Mouse (Mus musculus): ENCODE measurements around the gene Notch3. TPM values are rescaled to one million over a fixed set of nuclear protein-coding genes. Genes with fewer than 3 reads are reported as not detected.

Gene Notch3
- polyA plus RNA-seq, 1 experiment from 2014 or later, result 5.1 TPM

DNA sequence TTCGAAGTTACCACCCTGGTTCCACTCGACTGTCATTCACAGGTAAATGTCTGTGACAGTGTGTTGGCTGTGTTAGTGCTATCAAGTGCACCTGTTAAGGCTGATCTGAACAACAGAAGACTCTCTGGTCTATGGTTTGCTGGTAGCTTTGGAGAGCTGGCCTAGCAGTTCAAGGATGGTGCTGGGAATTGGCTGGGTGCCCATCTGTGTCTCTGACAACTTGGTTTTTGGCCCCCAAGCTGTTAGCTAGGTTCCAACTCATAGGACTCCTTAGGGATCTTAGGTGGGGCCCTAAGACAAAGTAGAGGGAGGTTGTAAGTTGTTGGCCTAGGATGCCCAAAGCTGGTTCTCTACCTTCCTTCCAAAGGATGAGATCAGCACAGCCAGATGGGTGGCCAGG, 33.1 kb upstream of the Notch3 start:
- H3K27me3 ChIP-seq (replicated peaks; ENCODE audit: control insufficient read depth, insufficient read depth, low read length), result no peaks in the 10 kb centered on the region
- ATAC-seq (replicated peaks; ENCODE audit: low FRiP score), result no peak
- peaks cover 66% of the 10 kb centered on the region for H3K36me3 ChIP-seq (ENCODE audit: control insufficient read depth, insufficient read depth, low read length)
- no peak overlapping the region for H3K9ac ChIP-seq (ENCODE audit: low read depth, low read length)
- H3K4me3 ChIP-seq (ENCODE audit: low read depth, low read length), result no peak overlapping the region
- no peaks in the 10 kb centered on the region for H3K4me1 ChIP-seq (replicated peaks; ENCODE audit: control insufficient read depth, insufficient read depth, low read length)
- 81% methylated on average over 2 of the region's 2 CpGs for WGBS
- DNase-seq (ENCODE audit: low spot score), result no peak
- H3K4me2 ChIP-seq, result no peak overlapping the region
- no peaks in the 10 kb centered on the region for H3K9me3 ChIP-seq (ENCODE audit: control insufficient read depth, low read length)
- no peak overlapping the region for H3K27ac ChIP-seq (ENCODE audit: low read depth, low read length)

DNA sequence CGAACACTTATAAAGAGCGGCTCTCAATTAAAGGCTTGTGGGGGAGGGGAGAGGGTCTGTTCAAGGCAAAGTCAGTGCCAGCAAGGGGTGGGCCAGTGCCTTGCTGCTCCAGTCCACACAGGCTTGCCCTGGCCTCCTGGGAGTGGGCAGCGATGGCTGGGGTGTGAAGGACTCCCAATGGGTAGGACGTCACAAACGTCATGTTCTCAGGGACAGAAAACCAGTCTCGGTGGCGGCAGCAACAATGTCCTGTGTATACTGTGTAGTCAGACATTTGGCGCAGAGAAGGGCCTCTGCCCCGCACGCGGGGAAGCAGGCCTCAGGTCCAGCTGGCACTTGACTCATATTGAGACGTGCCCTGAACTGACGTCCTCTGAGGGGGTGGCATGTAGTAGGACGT, 30.5 kb upstream of the Notch3 start:
- no peak overlapping the region for H3K27ac ChIP-seq (ENCODE audit: low read depth, low read length)
- H3K27me3 ChIP-seq (replicated peaks; ENCODE audit: control insufficient read depth, insufficient read depth, low read length), result no peaks in the 10 kb centered on the region
- H3K36me3 ChIP-seq (ENCODE audit: control insufficient read depth, insufficient read depth, low read length), result peaks cover 51% of the 10 kb centered on the region
- no peaks in the 10 kb centered on the region for H3K9me3 ChIP-seq (ENCODE audit: control insufficient read depth, low read length)
- DNase-seq (ENCODE audit: low spot score) (no peak), ATAC-seq (replicated peaks; ENCODE audit: low FRiP score) (no peak)
- WGBS, result 92% methylated on average over 14 of the region's 14 CpGs
- no peaks in the 10 kb centered on the region for H3K4me1 ChIP-seq (replicated peaks; ENCODE audit: control insufficient read depth, insufficient read depth, low read length)
- H3K9ac ChIP-seq (ENCODE audit: low read depth, low read length), result no peak overlapping the region
- H3K4me3 ChIP-seq (ENCODE audit: low read depth, low read length), result no peak overlapping the region
- H3K4me2 ChIP-seq, result no peak overlapping the region

DNA sequence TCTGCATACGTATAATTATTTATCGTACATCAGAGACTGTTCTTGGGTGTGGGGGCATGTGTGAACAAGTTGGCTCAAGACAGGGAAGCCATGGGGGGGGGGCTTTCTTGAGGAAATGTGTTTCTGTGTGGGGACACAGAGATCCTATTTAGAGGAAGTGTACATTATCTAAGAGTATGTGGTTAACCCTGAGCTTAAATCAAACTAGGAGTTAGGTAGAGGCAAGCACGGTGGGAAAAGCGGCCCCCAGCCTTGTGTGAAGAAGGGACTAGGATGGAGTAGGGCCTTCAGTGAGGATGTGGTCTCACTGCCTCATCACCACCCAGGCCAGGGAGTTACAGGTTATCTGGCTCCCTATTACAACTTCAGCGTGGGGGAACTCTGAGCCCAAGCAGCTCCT, 29.1 kb upstream of the Notch3 start:
- no peak for ATAC-seq (replicated peaks; ENCODE audit: low FRiP score)
- peaks cover 37% of the 10 kb centered on the region for H3K36me3 ChIP-seq (ENCODE audit: control insufficient read depth, insufficient read depth, low read length)
- H3K27ac ChIP-seq (ENCODE audit: low read depth, low read length), result no peak overlapping the region

DNA sequence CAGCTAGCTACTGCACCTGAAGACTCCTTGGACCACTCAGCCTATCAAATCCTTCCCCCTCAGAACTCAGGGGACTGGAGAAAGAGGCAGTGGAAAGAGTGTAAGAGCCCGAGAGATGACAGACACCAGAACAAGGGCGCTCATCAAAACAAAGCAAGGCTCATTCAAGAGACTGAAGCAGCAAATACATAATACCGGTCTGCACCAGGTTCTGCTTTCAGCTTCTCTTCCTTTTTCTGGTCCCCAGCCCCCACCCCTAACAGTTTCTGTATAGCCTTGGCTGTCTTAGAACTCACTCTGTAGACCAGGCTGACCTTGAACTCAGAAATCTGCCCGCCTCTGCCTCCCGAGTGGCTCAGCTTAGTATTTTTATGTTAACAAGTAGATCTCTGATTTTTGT, 26.4 kb upstream of the Notch3 start:
- DNase-seq (ENCODE audit: low spot score), result no peak
- peaks cover 8% of the 10 kb centered on the region for H3K4me1 ChIP-seq (replicated peaks; ENCODE audit: control insufficient read depth, insufficient read depth, low read length)
- WGBS, result 72% methylated on average over 5 of the region's 5 CpGs
- peaks cover 19% of the 10 kb centered on the region for H3K36me3 ChIP-seq (ENCODE audit: control insufficient read depth, insufficient read depth, low read length)
- H3K27ac ChIP-seq (ENCODE audit: low read depth, low read length), result no peak overlapping the region
- no peak overlapping the region for H3K4me3 ChIP-seq (ENCODE audit: low read depth, low read length)
- no peak for ATAC-seq (replicated peaks; ENCODE audit: low FRiP score)
- no peak overlapping the region for H3K9ac ChIP-seq (ENCODE audit: low read depth, low read length)
- H3K27me3 ChIP-seq (replicated peaks; ENCODE audit: control insufficient read depth, insufficient read depth, low read length), result peaks cover 22% of the 10 kb centered on the region
- no peak overlapping the region for H3K4me2 ChIP-seq
- H3K9me3 ChIP-seq (ENCODE audit: control insufficient read depth, low read length), result no peaks in the 10 kb centered on the region

More for the DNA sequence above, 29.1 kb upstream of the Notch3 start:
- H3K4me3 ChIP-seq (ENCODE audit: low read depth, low read length), result no peak overlapping the region
- no peaks in the 10 kb centered on the region for H3K4me1 ChIP-seq (replicated peaks; ENCODE audit: control insufficient read depth, insufficient read depth, low read length)
- no peaks in the 10 kb centered on the region for H3K27me3 ChIP-seq (replicated peaks; ENCODE audit: control insufficient read depth, insufficient read depth, low read length)
- no peak overlapping the region for H3K4me2 ChIP-seq
- H3K9me3 ChIP-seq (ENCODE audit: control insufficient read depth, low read length), result no peaks in the 10 kb centered on the region
- H3K9ac ChIP-seq (ENCODE audit: low read depth, low read length), result no peak overlapping the region
- WGBS, result 66% methylated on average over 5 of the region's 5 CpGs
- no peak for DNase-seq (ENCODE audit: low spot score)

DNA sequence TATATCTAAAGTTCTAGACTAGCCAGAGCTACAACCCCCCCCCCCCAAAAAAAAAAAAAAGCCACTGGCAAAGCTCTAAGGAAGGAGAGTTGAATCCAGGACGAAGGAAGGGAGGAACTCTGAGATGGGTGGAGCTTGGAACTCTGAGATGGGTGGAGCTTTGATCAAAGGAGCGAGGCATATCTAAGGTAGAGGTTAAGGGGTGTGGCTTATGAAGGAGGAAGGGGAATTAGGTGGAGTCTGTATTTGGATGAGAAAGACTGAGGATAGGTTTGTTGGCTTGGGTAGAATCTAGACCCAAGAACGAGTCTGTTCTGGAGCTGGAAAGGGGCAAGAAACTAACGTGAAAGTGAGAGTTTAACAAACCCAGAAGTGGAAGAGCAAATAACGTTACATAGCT, 23.2 kb upstream of the Notch3 start:
- Histone ChIP-seq H3K9me3 (ENCODE audit: control insufficient read depth, low read length) (no peaks in the 10 kb centered on the region), H3K27ac (ENCODE audit: low read depth, low read length) (no peak overlapping the region), H3K4me3 (ENCODE audit: low read depth, low read length) (peak overlapping the region; percentile 39), H3K4me1 (replicated peaks; ENCODE audit: control insufficient read depth, insufficient read depth, low read length) (peaks cover 8% of the 10 kb centered on the region), H3K27me3 (replicated peaks; ENCODE audit: control insufficient read depth, insufficient read depth, low read length) (peaks cover 23% of the 10 kb centered on the region), H3K4me2 (peak overlapping the region; percentile 67), H3K36me3 (ENCODE audit: control insufficient read depth, insufficient read depth, low read length) (no peaks in the 10 kb centered on the region), H3K9ac (ENCODE audit: low read depth, low read length) (no peak overlapping the region)
- DNase-seq (ENCODE audit: low spot score), result no peak
- ATAC-seq (replicated peaks; ENCODE audit: low FRiP score), result peak; percentile 56; the same call in 1 of the 2 replicates
- WGBS, result 8% methylated on average over 5 of the region's 5 CpGs

DNA sequence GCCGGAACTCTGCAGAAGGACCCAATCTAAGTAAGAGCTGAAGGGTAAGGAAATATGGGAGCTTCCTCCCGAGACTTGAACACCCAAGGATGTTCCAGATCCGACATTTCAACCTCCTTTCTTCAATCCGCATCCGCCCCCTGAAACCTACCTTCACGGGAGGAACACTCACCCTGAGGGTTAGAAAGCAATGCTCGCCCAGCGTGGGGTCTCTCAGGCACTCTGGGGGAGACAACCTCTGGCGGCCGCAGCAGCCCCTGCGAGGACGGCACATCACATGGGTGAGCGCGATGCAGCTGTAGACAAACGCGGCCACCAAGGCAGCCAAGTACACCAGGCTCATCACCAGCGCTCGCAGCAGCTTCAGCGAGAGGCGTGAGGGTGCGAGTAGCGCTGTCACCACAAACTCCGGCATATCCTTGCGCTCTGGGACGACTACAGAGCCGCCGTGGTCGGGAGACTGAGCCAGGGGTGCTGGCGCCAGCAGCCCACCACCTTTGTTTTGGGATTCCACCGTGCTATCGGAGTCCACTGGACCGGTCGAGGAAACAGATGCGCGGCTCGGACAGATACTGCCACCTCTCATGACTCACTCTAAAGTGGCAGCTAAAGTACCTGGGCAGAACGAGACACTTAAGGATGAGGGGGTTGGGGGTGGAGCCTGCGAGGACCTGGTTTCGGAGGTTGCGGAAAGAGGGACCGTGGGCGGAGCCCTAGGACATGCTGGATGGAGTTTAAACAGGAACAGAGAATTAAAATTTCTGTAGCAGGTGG, 22.4 kb upstream of the Notch3 start, which contains the start of gene Ephx3:
Ephx3 (minus strand) TSS at position 687 of the 774 bp plus-strand sequence.
- DNase-seq (ENCODE audit: low spot score), result no peak

DNA sequence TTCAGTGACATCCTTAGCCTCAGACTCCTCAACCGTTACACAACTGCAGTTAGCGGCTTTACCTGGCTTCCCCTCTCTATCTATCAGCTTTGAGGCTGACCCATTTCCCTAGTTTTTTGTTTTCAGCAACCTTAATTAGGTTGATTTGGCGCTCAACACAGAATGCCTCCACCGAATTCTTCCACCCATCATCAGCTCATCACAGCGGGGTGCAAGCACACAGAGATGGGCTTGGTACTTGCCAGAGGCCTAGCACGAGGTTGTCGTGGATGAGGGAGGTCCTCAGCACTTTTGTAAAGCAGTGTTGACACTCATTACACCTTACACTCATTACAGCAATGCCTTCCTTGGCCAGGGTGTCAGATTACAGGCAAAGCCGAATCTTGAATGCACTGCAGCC, 16.4 kb upstream of the Notch3 start:
- Histone ChIP-seq H3K4me2 (no peak overlapping the region), H3K27me3 (replicated peaks; ENCODE audit: control insufficient read depth, insufficient read depth, low read length) (peaks cover under 1% of the 10 kb centered on the region; the same call in 1 of the 2 replicates), H3K4me3 (ENCODE audit: low read depth, low read length) (no peak overlapping the region), H3K27ac (ENCODE audit: low read depth, low read length) (no peak overlapping the region), H3K36me3 (ENCODE audit: control insufficient read depth, insufficient read depth, low read length) (no peaks in the 10 kb centered on the region), H3K9me3 (ENCODE audit: control insufficient read depth, low read length) (no peaks in the 10 kb centered on the region), H3K4me1 (replicated peaks; ENCODE audit: control insufficient read depth, insufficient read depth, low read length) (no peaks in the 10 kb centered on the region), H3K9ac (ENCODE audit: low read depth, low read length) (no peak overlapping the region)
- 44% methylated on average over 8 of the region's 8 CpGs for WGBS
- DNase-seq (ENCODE audit: low spot score), result no peak
- no peak for ATAC-seq (replicated peaks; ENCODE audit: low FRiP score)

More for the DNA sequence above, 22.4 kb upstream of the Notch3 start, which contains the start of gene Ephx3:
- Histone ChIP-seq H3K9ac (ENCODE audit: low read depth, low read length) (no peak within 1 kb of the TSS), H3K9me3 (ENCODE audit: control insufficient read depth, low read length) (no peaks in the 10 kb centered on the region), H3K4me3 (ENCODE audit: low read depth, low read length) (peak within 1 kb of the TSS; percentile 39), H3K4me2 (peak within 1 kb of the TSS; percentile 67), H3K27ac (ENCODE audit: low read depth, low read length) (no peak within 1 kb of the TSS), H3K36me3 (ENCODE audit: control insufficient read depth, insufficient read depth, low read length) (no peaks in the 10 kb centered on the region), H3K4me1 (replicated peaks; ENCODE audit: control insufficient read depth, insufficient read depth, low read length) (peaks cover 8% of the 10 kb centered on the region), H3K27me3 (replicated peaks; ENCODE audit: control insufficient read depth, insufficient read depth, low read length) (peaks cover 23% of the 10 kb centered on the region)
- no peak for ATAC-seq (replicated peaks; ENCODE audit: low FRiP score)
- WGBS, result 7% methylated on average over 42 of the region's 42 CpGs

DNA sequence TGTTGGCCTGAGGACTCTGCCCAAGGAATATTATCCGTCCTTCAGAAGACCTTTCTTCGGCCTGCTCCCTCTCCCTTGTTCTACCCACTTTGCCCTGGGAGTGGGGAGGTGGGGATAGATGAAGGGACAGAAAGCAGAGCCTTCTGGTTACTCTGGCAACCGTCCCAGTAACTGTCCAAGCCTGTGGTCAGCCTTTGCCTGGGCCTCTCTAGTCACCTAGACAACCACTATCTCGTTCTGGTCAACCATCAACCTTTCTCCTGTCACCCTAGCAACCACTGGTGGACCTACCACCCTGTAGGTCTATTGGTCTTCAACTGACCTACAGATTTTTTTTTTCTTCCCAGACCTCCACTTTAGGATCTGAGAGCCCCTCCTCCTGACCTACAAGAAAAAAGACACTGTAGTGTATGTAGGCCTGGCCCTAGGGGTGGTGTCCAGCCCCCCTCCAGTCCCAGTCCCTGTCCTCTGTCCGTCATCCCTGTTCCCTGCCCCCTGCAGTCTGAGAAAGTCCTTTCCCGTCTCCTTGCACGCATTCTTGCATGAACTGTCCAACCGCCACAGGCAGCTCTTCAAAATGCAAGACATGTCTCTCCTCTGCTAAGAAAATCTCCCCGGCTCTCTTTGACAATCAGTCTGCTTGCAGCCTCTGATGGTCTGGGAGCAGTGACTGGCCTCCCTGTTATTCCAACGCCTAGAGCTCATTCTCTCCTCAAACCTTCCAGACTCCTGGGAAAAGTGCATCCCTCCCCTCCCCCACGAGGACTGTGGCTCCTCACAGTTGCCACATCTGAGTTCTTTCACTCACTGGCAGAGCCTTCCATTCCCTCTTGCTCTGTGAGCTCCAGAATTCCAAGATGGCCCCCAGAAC, 13.2 kb upstream of the Notch3 start:
- Histone ChIP-seq H3K36me3 (ENCODE audit: control insufficient read depth, insufficient read depth, low read length) (no peaks in the 10 kb centered on the region), H3K9ac (ENCODE audit: low read depth, low read length) (no peak overlapping the region), H3K9me3 (ENCODE audit: control insufficient read depth, low read length) (no peaks in the 10 kb centered on the region), H3K4me3 (ENCODE audit: low read depth, low read length) (no peak overlapping the region), H3K27ac (ENCODE audit: low read depth, low read length) (no peak overlapping the region), H3K4me2 (no peak overlapping the region), H3K27me3 (replicated peaks; ENCODE audit: control insufficient read depth, insufficient read depth, low read length) (no peaks in the 10 kb centered on the region), H3K4me1 (replicated peaks; ENCODE audit: control insufficient read depth, insufficient read depth, low read length) (no peaks in the 10 kb centered on the region)
- DNase-seq (ENCODE audit: low spot score) (no peak), ATAC-seq (replicated peaks; ENCODE audit: low FRiP score) (no peak)
- 55% methylated on average over 11 of the region's 11 CpGs for WGBS
